Mouse (Mus musculus): Measurements from ENCODE around the gene Nat10. TPM values are rescaled to one million over a fixed set of nuclear protein-coding genes. Genes with fewer than 3 reads are reported as not detected.
A peak's percentile ranks its signal among the peaks of the same experiment; 100 is the strongest.

The Nat10 gene
- polyA plus RNA-seq, 1 experiment from 2014 or later: 30.9 TPM

GRCm38 (mm10) chr2:103762492-103762891 lies 1.4 kb upstream of the Nat10 start:
- Histone ChIP-seq H3K27ac (no peak overlapping the region), H3K4me2 (peak overlapping the region; percentile 86; the same call in 1 of the 2 replicates), H3K4me1 (peaks cover 20% of the 10 kb centered on the region), H3K36me3 (replicated peaks) (peaks cover 20% of the 10 kb centered on the region), H3K4me3 (replicated peaks) (no peak overlapping the region), H3K9me3 (no peaks in the 10 kb centered on the region), H3K9ac (no peak overlapping the region), H3K27me3 (no peaks in the 10 kb centered on the region)
- no peak for ATAC-seq (ENCODE audit: low FRiP score)
- 48% methylated on average over 1 of the region's 1 CpGs for WGBS

GRCm38 (mm10) chr2:103761993-103762392 lies 923 bp upstream of the Nat10 start:
- Histone ChIP-seq H3K4me1 (peaks cover 20% of the 10 kb centered on the region), H3K4me2 (peak overlapping the region; percentile 86), H3K36me3 (replicated peaks) (peaks cover 19% of the 10 kb centered on the region), H3K27me3 (no peaks in the 10 kb centered on the region), H3K4me3 (replicated peaks) (peak overlapping the region; percentile 71), H3K27ac (no peak overlapping the region), H3K9me3 (no peaks in the 10 kb centered on the region), H3K9ac (no peak overlapping the region)
- ATAC-seq (ENCODE audit: low FRiP score): no peak
- 41% methylated on average over 4 of the region's 4 CpGs for WGBS

GRCm38 (mm10) chr2:103760421-103760820 lies 649 bp downstream of the Nat10 start:
- Histone ChIP-seq H3K4me1 (peaks cover 20% of the 10 kb centered on the region), H3K27me3 (no peaks in the 10 kb centered on the region), H3K4me2 (peak overlapping the region; percentile 86), H3K27ac (peak overlapping the region; percentile 74; the same call in 1 of the 2 replicates), H3K9ac (peak overlapping the region; percentile 63), H3K36me3 (replicated peaks) (peaks cover 19% of the 10 kb centered on the region), H3K4me3 (replicated peaks) (peak overlapping the region; percentile 71), H3K9me3 (no peaks in the 10 kb centered on the region)
- peak; percentile 12; the same call in 1 of the 2 replicates for ATAC-seq (ENCODE audit: low FRiP score)
- 2% methylated on average over 12 of the region's 12 CpGs for WGBS

- Histone ChIP-seq H3K4me1 (peaks cover 9% of the 10 kb centered on the region), H3K27ac (no peak overlapping the region), H3K4me2 (no peak overlapping the region), H3K36me3 (replicated peaks) (peaks cover 57% of the 10 kb centered on the region), H3K4me3 (replicated peaks) (no peak overlapping the region), H3K27me3 (no peaks in the 10 kb centered on the region), H3K9me3 (no peaks in the 10 kb centered on the region), H3K9ac (no peak overlapping the region)
- ATAC-seq (ENCODE audit: low FRiP score): no peak
- 96% methylated on average over 9 of the region's 9 CpGs for WGBS
These were observed 5.5 kb downstream of the Nat10 start for GRCm38 (mm10) chr2:103755458-103756085.

- Histone ChIP-seq H3K9me3 (no peaks in the 10 kb centered on the region), H3K36me3 (replicated peaks) (peaks cover 65% of the 10 kb centered on the region), H3K9ac (no peak overlapping the region), H3K4me1 (peaks cover 2% of the 10 kb centered on the region; the same call in 1 of the 2 replicates), H3K4me3 (replicated peaks) (no peak overlapping the region), H3K4me2 (no peak overlapping the region), H3K27ac (no peak overlapping the region), H3K27me3 (no peaks in the 10 kb centered on the region)
- no peak for ATAC-seq (ENCODE audit: low FRiP score)
- WGBS: 94% methylated on average over 3 of the region's 3 CpGs
These were observed 6.5 kb downstream of the Nat10 start for GRCm38 (mm10) chr2:103754614-103755013.

- Histone ChIP-seq H3K4me2 (no peak overlapping the region), H3K4me1 (no peaks in the 10 kb centered on the region), H3K27me3 (no peaks in the 10 kb centered on the region), H3K27ac (no peak overlapping the region), H3K4me3 (replicated peaks) (no peak overlapping the region), H3K9ac (no peak overlapping the region), H3K9me3 (no peaks in the 10 kb centered on the region), H3K36me3 (replicated peaks) (peaks cover 84% of the 10 kb centered on the region)
- no peak for ATAC-seq (ENCODE audit: low FRiP score)
- 94% methylated on average over 6 of the region's 6 CpGs for whole genome bisulfite sequencing
These were observed 9.3 kb downstream of the Nat10 start for GRCm38 (mm10) chr2:103751771-103752170.

- 93% methylated on average over 3 of the region's 3 CpGs for WGBS
- Histone ChIP-seq H3K27me3 (no peaks in the 10 kb centered on the region), H3K36me3 (replicated peaks) (peaks cover 67% of the 10 kb centered on the region), H3K9ac (no peak overlapping the region), H3K4me2 (no peak overlapping the region), H3K4me3 (replicated peaks) (no peak overlapping the region), H3K27ac (no peak overlapping the region), H3K9me3 (no peaks in the 10 kb centered on the region), H3K4me1 (no peaks in the 10 kb centered on the region)
- no peak for ATAC-seq (ENCODE audit: low FRiP score)
These were observed 12.0 kb downstream of the Nat10 start for GRCm38 (mm10) chr2:103749091-103749490.

GRCm38 (mm10) chr2:103747891-103748290 lies 13.2 kb downstream of the Nat10 start:
- no peak for ATAC-seq (ENCODE audit: low FRiP score)
- no peak overlapping the region for H3K9ac ChIP-seq
- no peak overlapping the region for H3K4me2 ChIP-seq
- 90% methylated on average over 9 of the region's 9 CpGs for WGBS
- H3K36me3 ChIP-seq (replicated peaks): peaks cover 62% of the 10 kb centered on the region
- H3K27ac ChIP-seq: no peak overlapping the region
- H3K27me3 ChIP-seq: no peaks in the 10 kb centered on the region
- no peaks in the 10 kb centered on the region for H3K4me1 ChIP-seq
- no peak overlapping the region for H3K4me3 ChIP-seq (replicated peaks)
- H3K9me3 ChIP-seq: no peaks in the 10 kb centered on the region

- no peak for ATAC-seq (ENCODE audit: low FRiP score)
- Histone ChIP-seq H3K4me1 (no peaks in the 10 kb centered on the region), H3K4me3 (replicated peaks) (no peak overlapping the region), H3K27ac (no peak overlapping the region), H3K27me3 (no peaks in the 10 kb centered on the region), H3K4me2 (no peak overlapping the region), H3K9me3 (no peaks in the 10 kb centered on the region), H3K36me3 (replicated peaks) (peaks cover 59% of the 10 kb centered on the region), H3K9ac (no peak overlapping the region)
- WGBS: 88% methylated on average over 2 of the region's 2 CpGs
These were observed 14.3 kb downstream of the Nat10 start for GRCm38 (mm10) chr2:103746761-103747160.

GRCm38 (mm10) chr2:103746096-103746495 lies 15.0 kb downstream of the Nat10 start:
- no peaks in the 10 kb centered on the region for H3K27me3 ChIP-seq
- H3K36me3 ChIP-seq (replicated peaks): peaks cover 56% of the 10 kb centered on the region
- no peak for ATAC-seq (ENCODE audit: low FRiP score)
- no peak overlapping the region for H3K27ac ChIP-seq
- H3K4me3 ChIP-seq (replicated peaks): no peak overlapping the region
- WGBS: 78% methylated on average over 2 of the region's 2 CpGs
- H3K4me2 ChIP-seq: no peak overlapping the region
- H3K4me1 ChIP-seq: no peaks in the 10 kb centered on the region
- no peaks in the 10 kb centered on the region for H3K9me3 ChIP-seq
- H3K9ac ChIP-seq: no peak overlapping the region

GRCm38 (mm10) chr2:103745481-103745880 lies 15.6 kb downstream of the Nat10 start:
- H3K4me1 ChIP-seq: no peaks in the 10 kb centered on the region
- H3K9ac ChIP-seq: no peak overlapping the region
- no peak overlapping the region for H3K27ac ChIP-seq
- peaks cover 53% of the 10 kb centered on the region for H3K36me3 ChIP-seq (replicated peaks)
- no peak overlapping the region for H3K4me3 ChIP-seq (replicated peaks)
- H3K4me2 ChIP-seq: no peak overlapping the region
- ATAC-seq (ENCODE audit: low FRiP score): no peak
- 93% methylated on average over 5 of the region's 5 CpGs for WGBS
- H3K27me3 ChIP-seq: no peaks in the 10 kb centered on the region
- no peaks in the 10 kb centered on the region for H3K9me3 ChIP-seq

- Histone ChIP-seq H3K9ac (no peak overlapping the region), H3K4me2 (no peak overlapping the region), H3K27me3 (no peaks in the 10 kb centered on the region), H3K4me1 (no peaks in the 10 kb centered on the region), H3K9me3 (no peaks in the 10 kb centered on the region), H3K4me3 (replicated peaks) (no peak overlapping the region), H3K36me3 (replicated peaks) (peaks cover 54% of the 10 kb centered on the region), H3K27ac (no peak overlapping the region)
- WGBS: 81% methylated on average over 7 of the region's 7 CpGs
- ATAC-seq (ENCODE audit: low FRiP score): no peak
These were observed 17.1 kb downstream of the Nat10 start for GRCm38 (mm10) chr2:103743988-103744387.

GRCm38 (mm10) chr2:103743536-103743935 lies 17.5 kb downstream of the Nat10 start:
- H3K27ac ChIP-seq: no peak overlapping the region
- no peak overlapping the region for H3K4me3 ChIP-seq (replicated peaks)
- no peaks in the 10 kb centered on the region for H3K9me3 ChIP-seq
- no peaks in the 10 kb centered on the region for H3K27me3 ChIP-seq
- no peak overlapping the region for H3K9ac ChIP-seq
- H3K4me1 ChIP-seq: no peaks in the 10 kb centered on the region
- H3K36me3 ChIP-seq (replicated peaks): peaks cover 53% of the 10 kb centered on the region
- no peak overlapping the region for H3K4me2 ChIP-seq
- WGBS: 98% methylated on average over 2 of the region's 2 CpGs
- no peak for ATAC-seq (ENCODE audit: low FRiP score)
